Comparison of ENCODE assay signal across 19 mouse cellular contexts in genomic region chr7:122528646-122529045, GRCm38 (mm10).
A peak's percentile ranks its signal among the peaks of the same experiment; 100 is the strongest.
DNase-seq lines count a peak whose midpoint lies in the region; ATAC-seq lines count a peak whose summit lies in the region.
"Had no signal": no experiment of that assay in that cellular context is flagged by ENCODE, and none has a peak within 500 bp of the region (broad histone marks: within the 10 kb centered on the region; RNA-seq: fewer than 3 reads in every experiment).

No protein-coding gene starts in this region.

- peak; percentile 54 for DNase-seq in heart, adult 11 months
- DNase-seq in heart, adult 18-20 months = no peak
- DNase-seq in midbrain, embryonic 11.5 days (ENCODE audit: low spot score, missing footprints) = peak; percentile 59
- DNase-seq: adrenal gland, adult 2 months; adrenal gland, adult 8-10 months; adrenal gland, postnatal 10 days; adrenal gland, postnatal 14 days; adrenal gland, postnatal 25 days; adrenal gland, postnatal 36 days; B cell, adult 2 months; cerebellum, adult 11 months; cerebellum, adult 11-12 months; cerebellum, adult 18-20 months had no signal

- H3K4me3 ChIP-seq in midbrain, embryonic 11.5 days (ENCODE audit: low read depth, low read length) = no peak overlapping the region
- no peak overlapping the region for H3K4me3 ChIP-seq in midbrain, embryonic 15.5 days

- WGBS in midbrain, embryonic 11.5 days = 95% methylated on average over 5 of the region's 5 CpGs
- WGBS in midbrain, embryonic 15.5 days = 98% methylated on average over 5 of the region's 5 CpGs

- no peak for ATAC-seq in midbrain, embryonic 11.5 days (ENCODE audit: low FRiP score)
- no peak for ATAC-seq in midbrain, embryonic 15.5 days (replicated peaks)
- ATAC-seq: activated CD4-positive, CD25-positive, alpha-beta regulatory T cell, adult 4 months; CD4-positive, CD25-positive, alpha-beta regulatory T cell, adult 4 months; Patski had no signal

- no peak overlapping the region for H3K9ac ChIP-seq in midbrain, embryonic 11.5 days (ENCODE audit: low read length)
- H3K9ac ChIP-seq in midbrain, embryonic 15.5 days = no peak overlapping the region

- no peaks in the 10 kb centered on the region for H3K36me3 ChIP-seq in midbrain, embryonic 11.5 days (ENCODE audit: control insufficient read depth, insufficient read depth, low read length)
- H3K36me3 ChIP-seq in midbrain, embryonic 15.5 days (replicated peaks) = no peaks in the 10 kb centered on the region
- H3K36me3 ChIP-seq: G1E had no signal

- H3K4me2 ChIP-seq in midbrain, embryonic 11.5 days = no peak overlapping the region
- H3K4me2 ChIP-seq in midbrain, embryonic 15.5 days = no peak overlapping the region

- no peak overlapping the region for H3K27ac ChIP-seq in midbrain, embryonic 11.5 days (ENCODE audit: low read depth, low read length)
- H3K27ac ChIP-seq in midbrain, embryonic 15.5 days = no peak overlapping the region

- H3K4me1 ChIP-seq in midbrain, embryonic 11.5 days (ENCODE audit: control insufficient read depth, insufficient read depth, low read length) = no peaks in the 10 kb centered on the region
- no peaks in the 10 kb centered on the region for H3K4me1 ChIP-seq in midbrain, embryonic 15.5 days

- no peaks in the 10 kb centered on the region for H3K9me3 ChIP-seq in midbrain, embryonic 11.5 days (ENCODE audit: control insufficient read depth, low read length)
- no peaks in the 10 kb centered on the region for H3K9me3 ChIP-seq in midbrain, embryonic 15.5 days

- no peaks in the 10 kb centered on the region for H3K27me3 ChIP-seq in midbrain, embryonic 11.5 days (ENCODE audit: control insufficient read depth, insufficient read depth, low read length)
- H3K27me3 ChIP-seq in midbrain, embryonic 15.5 days (replicated peaks) = no peaks in the 10 kb centered on the region
- H3K27me3 ChIP-seq: CH12.LX had no signal

Comparison
In these comparisons a context has a peak if more than half of its experiments do, and no peak if none do; other contexts are left out.
1. DNase-seq: peak in heart, adult 11 months (single experiment) and midbrain, embryonic 11.5 days (single experiment); none in heart, adult 18-20 months (0 of 2).